Mouse (Mus musculus) thymus, adult 18-20 months (tissue): ENCODE measurements around the gene Rragc.
A peak's percentile ranks its signal among the peaks of the same experiment; 100 is the strongest.

Source experiments
- DNase-seq, 2 experiments: peaks; one replicate each; pipeline ENCODE4 v3.0.0; 2022; ENCODE audit warnings: mixed read lengths in 2 of 2

The Rragc gene

GRCm38 (mm10) chr4:123956703-123957491 is 39.7 kb downstream of the Rragc start:
- DNase-seq: peak in 1 of 2 experiments; percentile 16

GRCm38 (mm10) chr4:123957492-123957808 is 40.2 kb downstream of the Rragc start:
- DNase-seq: no peak

- no peak for DNase-seq
Measured at GRCm38 (mm10) chr4:123957891-123958290, 40.6 kb downstream of the Rragc start.

GRCm38 (mm10) chr4:123960955-123961354 is 43.7 kb downstream of the Rragc start:
- DNase-seq: no peak

- no peak for DNase-seq
Measured at GRCm38 (mm10) chr4:123962721-123963120, 45.5 kb downstream of the Rragc start.

- DNase-seq: no peak
Measured at GRCm38 (mm10) chr4:123968663-123969321, 51.5 kb downstream of the Rragc start.

GRCm38 (mm10) chr4:123969458-123969857 is 52.2 kb downstream of the Rragc start:
- DNase-seq: no peak

- DNase-seq: no peak
Measured at GRCm38 (mm10) chr4:123971059-123971458, 53.8 kb downstream of the Rragc start.

- no peak for DNase-seq
Measured at GRCm38 (mm10) chr4:123972423-123973049, 55.3 kb downstream of the Rragc start.

GRCm38 (mm10) chr4:123982105-123982504 is 64.9 kb downstream of the Rragc start:
- DNase-seq: no peak
